Mouse (Mus musculus) macrophage (primary cell): Measurements from ENCODE around the gene Krt222. TPM values are rescaled to one million over a fixed set of nuclear protein-coding genes. Genes with fewer than 3 reads are reported as not detected.

Experiments used
- H3K27ac ChIP-seq: fragments of 350-480 bp; formaldehyde crosslinking; 2 replicates; pipeline ENCODE4 v1.9.0; 2021
- H3K36me3 ChIP-seq: fragments of 350-480 bp; formaldehyde crosslinking; 2 replicates; pipeline ENCODE4 v1.9.0; 2021; ENCODE audit errors: inconsistent target
- H3K4me3 ChIP-seq: fragments of 350-480 bp; formaldehyde crosslinking; 2 replicates; pipeline ENCODE4 v1.9.0; 2021; ENCODE audit errors: inconsistent target
- H3K79me2 ChIP-seq: fragments of 350-480 bp; formaldehyde crosslinking; 2 replicates; pipeline ENCODE4 v1.9.0; 2021; ENCODE audit errors: inconsistent target
- WGBS: methylation state at CpG from one replicate; pipeline ENCODE4 v1.1.7; 2026; ENCODE audit warnings: inconsistent platforms; ENCODE audit not compliant: missing documents; 5-methylcytosine and 5-hydroxymethylcytosine counted together
- polyA plus RNA-seq: library from polyadenylated mRNA; stranded (reverse); fragments of 250-400 nt; gene quantifications from 3 replicates; pipeline ENCODE4 v1.2.4, GENCODE M21; 2018; ENCODE audit warnings: inconsistent platforms
- total RNA-seq, 78 experiments: library from RNA; depleted of rRNA; stranded (reverse); fragments of 250-400 nt; gene quantifications; 1 replicate in 9 of 78; 2 replicates in 24 of 78; 3 replicates in 43 of 78; 4 replicates in 2 of 78; pipeline ENCODE4 v1.2.4; 2018; ENCODE audit warnings: inconsistent platforms in 56 of 78

Gene Krt222
- under 1 TPM in 2 of 26 experiments, not detected in 24; 0.58 to 0.95 TPM for total RNA-seq (2018; cell fraction: chromatin; rRNA removed)
- total RNA-seq (2018; cell fraction: cytosol; rRNA removed) = under 1 TPM in 13 of 26 experiments, not detected in 13; 0.03 to 0.53 (median 0.16) TPM
- total RNA-seq (2018; cell fraction: nucleus; rRNA removed) = 1 to 10 TPM in 1 of 26 experiments, under 1 TPM in 3, not detected in 22; 0.29 to 1.1 (median 0.49) TPM
- polyA plus RNA-seq = not detected in 3 replicates

DNA sequence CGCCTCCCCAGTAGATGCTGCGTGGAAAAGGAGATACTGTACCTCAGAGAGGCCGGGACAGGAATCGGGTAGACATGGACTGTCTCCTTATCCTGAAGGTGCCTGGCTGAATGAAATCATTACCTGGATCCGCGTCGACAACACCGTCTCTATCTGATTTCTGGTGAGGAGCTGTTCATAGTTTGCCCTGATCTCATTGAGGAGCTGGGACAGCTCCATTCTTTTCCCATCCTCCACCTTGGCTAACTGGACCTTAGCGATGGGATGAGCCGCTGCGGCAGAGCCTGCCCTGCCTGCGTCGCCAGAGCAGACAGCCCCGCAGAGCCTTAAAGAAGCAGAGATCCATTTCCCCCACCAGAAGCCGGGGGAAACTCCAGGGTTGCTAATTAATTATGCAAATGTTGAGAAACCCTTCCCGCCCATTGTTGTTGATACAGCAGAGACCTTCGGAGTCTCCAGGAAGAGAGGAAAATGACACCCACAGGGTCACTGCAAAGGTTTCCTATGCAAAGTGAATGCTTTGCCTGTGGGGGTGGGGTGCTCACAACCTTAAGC is at the start of gene Krt222:
TSS of gene Krt222 (minus strand) at position 266 of the 555 bp plus-strand sequence.
- Histone ChIP-seq H3K4me3 (no peak within 1 kb of the TSS), H3K27ac (no peak within 1 kb of the TSS), H3K36me3 (no peaks in the 10 kb centered on the region), H3K79me2 (no peaks in the 10 kb centered on the region)
- 18% methylated on average over 17 of the region's 17 CpGs for WGBS

DNA sequence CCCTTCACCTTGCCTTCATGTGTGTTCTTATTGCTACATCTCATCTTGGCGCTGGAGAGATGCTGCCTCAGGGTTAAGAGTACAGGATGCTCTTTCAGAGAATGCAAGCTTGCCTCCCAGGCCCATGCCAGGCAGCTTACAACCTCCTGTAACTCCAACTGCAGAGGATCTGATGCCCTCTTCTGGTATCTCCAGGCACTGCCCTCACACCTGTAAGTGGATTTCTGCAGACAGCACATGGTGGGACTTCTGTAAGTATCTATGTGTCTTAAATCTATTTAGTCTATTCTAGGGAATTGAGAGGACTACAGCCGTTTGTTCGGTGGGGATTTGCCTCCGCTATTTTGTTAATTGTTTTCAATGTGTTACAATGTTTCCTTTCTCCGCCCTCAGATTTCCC is 49.0 kb upstream of the Krt222 start:
- Histone ChIP-seq H3K79me2 (no peaks in the 10 kb centered on the region), H3K36me3 (no peaks in the 10 kb centered on the region), H3K4me3 (no peak overlapping the region), H3K27ac (no peak overlapping the region)
- 74% methylated on average over 5 of the region's 5 CpGs for WGBS

DNA sequence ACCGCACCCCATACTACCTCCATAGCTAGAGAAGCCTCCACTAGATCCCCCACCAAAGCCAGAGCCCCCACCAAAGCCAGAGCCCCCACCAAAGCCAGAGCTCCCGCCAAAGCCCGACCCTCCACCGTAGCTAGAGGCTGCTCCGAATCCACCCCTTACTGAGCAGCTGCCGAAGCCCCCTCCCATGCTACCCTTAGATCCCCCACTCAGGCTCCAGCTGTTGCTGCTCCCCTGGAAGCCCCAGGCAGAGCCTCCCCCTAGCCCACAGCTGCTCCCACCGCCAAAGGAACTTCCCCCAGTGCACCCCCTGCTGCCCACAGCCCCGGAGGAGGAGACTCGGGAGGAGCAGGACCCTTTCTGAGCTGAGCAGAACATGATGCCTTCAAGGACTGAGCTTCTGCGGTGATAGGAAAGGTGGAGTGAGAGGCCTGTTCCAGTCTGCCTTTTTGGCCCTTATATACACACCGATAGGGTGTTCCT is 41.0 kb upstream of the Krt222 start, which contains the start of gene Krt24:
TSS of gene Krt24 (minus strand) at position 430 of the 480 bp plus-strand sequence.
- Histone ChIP-seq H3K27ac (no peak within 1 kb of the TSS), H3K79me2 (no peaks in the 10 kb centered on the region), H3K4me3 (no peak within 1 kb of the TSS), H3K36me3 (no peaks in the 10 kb centered on the region)
- WGBS = 60% methylated on average over 10 of the region's 11 CpGs

DNA sequence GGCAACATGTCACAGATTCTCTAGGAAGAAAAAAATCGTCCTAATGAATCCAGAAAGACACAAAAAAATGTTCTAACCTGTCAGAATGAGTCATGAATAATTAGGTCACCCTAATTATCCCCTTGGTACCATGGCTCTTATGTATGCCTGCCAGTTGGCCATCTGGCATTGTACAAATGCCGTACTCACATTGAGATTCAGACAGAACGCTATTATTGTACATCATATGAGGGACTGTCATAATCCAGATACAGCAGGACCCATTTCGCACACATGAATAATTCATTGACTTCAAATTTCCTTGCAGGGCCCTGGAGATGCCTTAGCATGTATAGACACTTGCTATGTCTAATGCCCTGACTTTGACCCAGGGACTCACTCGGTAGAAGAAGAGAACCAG is 40.1 kb upstream of the Krt222 start:
- WGBS = 89% methylated on average over 5 of the region's 5 CpGs
- no peak overlapping the region for H3K27ac ChIP-seq
- H3K79me2 ChIP-seq = no peaks in the 10 kb centered on the region
- no peaks in the 10 kb centered on the region for H3K36me3 ChIP-seq
- H3K4me3 ChIP-seq = no peak overlapping the region

DNA sequence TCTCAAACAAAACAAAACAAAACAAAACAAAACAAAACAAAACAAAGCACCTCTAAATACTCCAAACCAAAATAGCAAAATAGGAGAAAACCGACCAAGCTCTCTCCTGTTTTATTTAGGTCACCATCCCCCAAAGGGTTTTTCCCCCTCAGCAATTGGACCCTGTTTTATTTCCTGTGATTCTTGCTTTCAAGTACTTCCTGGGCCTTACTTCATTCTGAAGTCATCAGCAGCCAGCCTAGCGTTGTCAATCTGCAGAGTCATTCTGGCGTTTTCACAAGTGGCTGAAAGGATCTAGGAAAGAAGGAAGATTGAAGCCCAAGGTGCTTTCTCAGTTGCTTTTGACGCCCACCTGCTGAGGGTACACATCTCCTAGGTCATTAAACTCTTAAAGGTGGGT is 39.4 kb upstream of the Krt222 start:
- no peak overlapping the region for H3K4me3 ChIP-seq
- 25% methylated on average over 4 of the region's 4 CpGs for WGBS
- H3K79me2 ChIP-seq = no peaks in the 10 kb centered on the region
- no peak overlapping the region for H3K27ac ChIP-seq
- no peaks in the 10 kb centered on the region for H3K36me3 ChIP-seq

DNA sequence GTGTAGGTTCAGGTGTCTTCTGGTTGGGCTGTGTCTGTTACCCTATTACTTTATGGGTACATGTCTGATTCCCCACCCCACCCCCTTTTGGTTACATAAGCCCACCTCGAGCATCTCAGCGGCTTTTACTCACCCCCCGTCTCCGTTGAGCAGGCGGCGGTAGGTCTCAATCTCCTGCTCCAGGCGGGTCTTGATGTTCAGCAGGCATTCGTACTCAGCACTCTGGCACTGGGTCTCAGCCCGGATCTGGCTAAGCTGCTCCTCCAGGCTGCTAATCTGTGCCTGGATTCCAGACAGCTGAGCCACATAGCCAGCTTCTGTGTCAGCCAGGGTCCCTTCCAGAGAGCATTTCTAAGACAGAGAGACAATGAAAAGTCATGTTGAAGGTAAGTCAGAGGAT is 37.2 kb upstream of the Krt222 start:
- Histone ChIP-seq H3K79me2 (no peaks in the 10 kb centered on the region), H3K27ac (no peak overlapping the region), H3K36me3 (no peaks in the 10 kb centered on the region), H3K4me3 (no peak overlapping the region)
- WGBS = 94% methylated on average over 9 of the region's 9 CpGs

DNA sequence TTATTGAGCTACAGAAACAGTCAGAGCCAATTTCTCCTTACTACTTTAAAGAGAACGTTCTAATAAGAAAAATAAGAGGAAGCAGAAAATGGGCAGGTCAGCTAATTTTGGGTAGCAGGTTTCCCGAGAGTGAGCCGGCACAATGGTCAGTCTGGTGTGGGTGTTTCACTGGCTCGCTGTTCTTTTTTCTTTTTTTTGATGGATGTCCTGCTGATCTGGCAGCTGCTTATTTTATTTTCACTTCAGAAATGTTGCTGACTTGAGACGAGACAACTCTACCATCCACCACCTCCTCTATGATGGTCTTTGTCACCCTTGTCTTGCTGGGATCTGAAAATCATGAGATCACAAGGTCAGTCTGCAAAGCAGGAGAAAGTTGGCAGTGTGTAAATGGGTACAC is 36.1 kb upstream of the Krt222 start:
- 30% methylated on average over 5 of the region's 5 CpGs for WGBS
- H3K79me2 ChIP-seq = no peaks in the 10 kb centered on the region
- no peak overlapping the region for H3K27ac ChIP-seq
- no peak overlapping the region for H3K4me3 ChIP-seq
- H3K36me3 ChIP-seq = no peaks in the 10 kb centered on the region

DNA sequence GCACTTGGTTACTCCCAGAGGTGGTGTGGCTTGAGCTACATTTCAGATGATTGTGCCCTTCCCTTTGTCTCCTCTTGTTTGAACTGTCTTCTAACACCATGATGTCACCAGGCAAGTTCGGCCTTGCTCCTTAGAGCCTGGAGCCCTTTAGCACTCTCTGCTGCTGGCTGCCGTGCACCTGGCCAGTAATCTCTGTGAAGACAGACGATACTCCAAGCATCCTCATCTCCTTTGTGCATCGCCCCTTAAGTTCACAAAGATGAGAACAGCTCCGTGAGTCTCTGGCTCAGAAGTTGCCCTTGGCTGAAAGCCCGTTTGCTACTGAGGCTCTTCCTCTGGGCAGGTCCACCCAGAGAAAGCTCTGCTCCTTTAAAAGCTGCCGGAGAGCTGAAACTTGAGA is 32.9 kb upstream of the Krt222 start:
- no peak overlapping the region for H3K27ac ChIP-seq
- WGBS = 78% methylated on average over 7 of the region's 7 CpGs
- no peaks in the 10 kb centered on the region for H3K36me3 ChIP-seq
- no peaks in the 10 kb centered on the region for H3K79me2 ChIP-seq
- H3K4me3 ChIP-seq = no peak overlapping the region

DNA sequence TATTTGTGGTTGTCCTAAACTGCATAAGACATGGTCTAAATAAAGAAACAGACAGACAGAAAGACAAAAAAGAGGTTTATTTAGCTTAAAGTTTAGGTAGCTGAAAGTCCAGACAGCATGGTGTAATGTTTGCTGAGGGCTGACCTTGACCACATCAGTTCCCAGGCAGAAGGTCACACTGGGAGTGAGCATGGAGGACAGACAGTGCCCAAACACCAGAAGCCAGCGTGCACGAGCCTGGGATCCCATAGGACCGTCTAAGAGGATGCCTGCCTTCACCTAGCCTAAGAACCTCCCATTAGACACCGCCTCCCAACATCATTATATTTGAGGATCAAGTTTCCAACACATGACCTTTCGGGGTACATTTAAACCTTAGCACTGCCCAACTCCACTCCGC is 31.7 kb upstream of the Krt222 start:
- Histone ChIP-seq H3K36me3 (no peaks in the 10 kb centered on the region), H3K27ac (no peak overlapping the region)
- 83% methylated on average over 6 of the region's 6 CpGs for WGBS

DNA sequence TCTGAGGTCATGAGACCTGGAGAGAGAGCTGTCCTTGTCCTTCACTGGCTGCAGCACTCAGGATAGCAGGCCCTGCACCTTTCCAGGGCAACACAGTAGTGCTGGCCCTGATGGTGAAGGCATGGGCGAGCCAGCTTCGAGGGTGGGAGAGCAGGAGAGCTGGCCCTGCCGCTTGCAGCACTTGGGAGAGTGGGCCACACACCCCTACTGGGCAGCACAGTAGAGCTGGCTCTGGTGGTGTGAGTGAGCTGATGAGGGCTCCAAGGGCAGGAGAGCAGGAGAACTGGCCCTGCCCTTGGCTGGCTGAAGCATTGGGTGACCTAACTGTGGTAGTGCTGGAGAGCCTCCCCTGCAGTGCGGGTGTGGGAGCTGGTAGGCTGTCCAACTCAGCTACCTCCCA is 28.8 kb upstream of the Krt222 start:
- H3K4me3 ChIP-seq = no peak overlapping the region
- 94% methylated on average over 4 of the region's 4 CpGs for WGBS
- no peak overlapping the region for H3K27ac ChIP-seq
- no peaks in the 10 kb centered on the region for H3K36me3 ChIP-seq
- H3K79me2 ChIP-seq = no peaks in the 10 kb centered on the region

More for the DNA sequence above, 31.7 kb upstream of the Krt222 start:
- Histone ChIP-seq H3K79me2 (no peaks in the 10 kb centered on the region), H3K4me3 (no peak overlapping the region)

DNA sequence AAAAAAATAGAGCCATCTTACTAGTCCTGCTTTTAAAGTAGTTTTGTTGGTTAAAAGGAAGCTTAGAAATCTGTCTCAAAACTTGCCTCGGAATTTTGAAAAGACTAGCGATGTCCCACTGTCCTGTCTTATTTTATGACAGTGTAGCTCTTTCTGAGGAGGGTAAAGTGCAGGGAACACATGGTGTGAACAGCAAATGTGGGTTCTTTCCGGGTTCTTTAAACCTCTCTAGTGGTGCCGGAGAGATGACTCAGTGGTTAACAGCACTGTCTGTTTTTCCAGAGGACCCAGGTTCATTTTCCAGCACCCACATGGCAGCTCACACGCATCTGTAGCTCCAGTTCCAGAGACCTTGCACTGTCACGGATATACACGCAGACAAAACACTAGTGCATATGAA is 25.3 kb upstream of the Krt222 start:
- Histone ChIP-seq H3K36me3 (no peaks in the 10 kb centered on the region), H3K27ac (no peak overlapping the region), H3K4me3 (no peak overlapping the region), H3K79me2 (no peaks in the 10 kb centered on the region)
- WGBS = 92% methylated on average over 7 of the region's 7 CpGs

DNA sequence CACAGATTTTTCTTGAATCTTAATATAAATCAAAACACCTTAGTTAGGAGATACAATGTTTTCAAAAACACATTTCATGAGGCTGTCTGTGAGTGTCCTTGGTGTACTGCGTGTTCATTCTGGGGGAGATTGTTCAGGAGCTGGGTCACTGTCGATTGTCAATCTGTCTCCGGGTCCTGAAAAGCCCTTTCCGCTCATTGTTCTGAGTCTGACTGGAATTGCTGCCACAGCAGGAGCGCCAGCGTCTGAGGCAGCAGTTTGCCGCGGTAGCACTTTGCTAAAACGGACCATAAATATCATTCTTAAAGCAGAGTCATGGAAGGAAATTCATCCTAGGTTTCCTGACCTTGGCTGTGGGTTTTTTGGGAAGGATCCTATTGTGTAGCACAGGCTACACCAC is 21.9 kb upstream of the Krt222 start:
- H3K36me3 ChIP-seq = no peaks in the 10 kb centered on the region
- no peak overlapping the region for H3K4me3 ChIP-seq
- H3K79me2 ChIP-seq = no peaks in the 10 kb centered on the region
- no peak overlapping the region for H3K27ac ChIP-seq
- WGBS = 27% methylated on average over 9 of the region's 9 CpGs

DNA sequence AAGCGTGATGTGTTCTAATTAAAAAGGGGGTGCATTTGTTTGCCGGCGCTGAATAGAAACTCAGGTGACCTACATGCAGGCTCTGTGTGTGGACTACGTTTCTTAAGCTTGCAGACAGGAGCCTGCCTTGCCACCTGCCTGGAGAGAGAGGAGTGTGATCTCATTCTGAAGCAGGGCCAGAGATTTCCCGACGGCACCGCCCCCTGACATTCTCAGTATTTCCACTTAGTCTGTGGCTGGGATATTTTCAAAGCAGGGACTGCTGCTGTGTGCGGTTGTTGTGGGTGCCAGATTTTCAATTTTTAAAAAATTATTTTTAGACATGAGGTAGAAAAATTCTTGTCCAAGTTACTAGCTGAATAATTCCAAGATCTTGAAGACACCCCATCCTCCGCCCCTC is 21.3 kb upstream of the Krt222 start:
- WGBS = 74% methylated on average over 9 of the region's 9 CpGs
- Histone ChIP-seq H3K27ac (no peak overlapping the region), H3K79me2 (no peaks in the 10 kb centered on the region), H3K4me3 (no peak overlapping the region), H3K36me3 (no peaks in the 10 kb centered on the region)

DNA sequence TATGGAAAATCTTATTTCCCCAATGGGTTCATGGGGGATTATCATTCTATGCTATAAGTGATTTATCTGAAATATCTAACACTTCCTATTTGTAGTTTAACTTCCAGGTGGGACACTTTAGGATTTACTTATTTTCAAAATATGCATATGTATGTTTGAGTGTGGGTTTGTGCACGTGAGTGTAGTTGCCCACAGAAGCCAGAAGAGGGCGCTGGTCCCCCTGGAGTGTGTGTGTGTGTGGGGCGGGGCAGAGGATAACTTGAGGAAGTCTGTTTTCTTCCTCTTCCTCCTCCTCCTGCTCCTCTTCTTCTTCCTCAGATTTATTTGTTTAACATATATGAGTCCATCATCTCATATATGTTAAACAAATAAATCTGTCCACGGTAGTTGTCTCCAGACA is 12.3 kb upstream of the Krt222 start:
- H3K4me3 ChIP-seq = no peak overlapping the region
- H3K27ac ChIP-seq = no peak overlapping the region
- no peaks in the 10 kb centered on the region for H3K36me3 ChIP-seq
- H3K79me2 ChIP-seq = no peaks in the 10 kb centered on the region
- WGBS = 92% methylated on average over 4 of the region's 4 CpGs

DNA sequence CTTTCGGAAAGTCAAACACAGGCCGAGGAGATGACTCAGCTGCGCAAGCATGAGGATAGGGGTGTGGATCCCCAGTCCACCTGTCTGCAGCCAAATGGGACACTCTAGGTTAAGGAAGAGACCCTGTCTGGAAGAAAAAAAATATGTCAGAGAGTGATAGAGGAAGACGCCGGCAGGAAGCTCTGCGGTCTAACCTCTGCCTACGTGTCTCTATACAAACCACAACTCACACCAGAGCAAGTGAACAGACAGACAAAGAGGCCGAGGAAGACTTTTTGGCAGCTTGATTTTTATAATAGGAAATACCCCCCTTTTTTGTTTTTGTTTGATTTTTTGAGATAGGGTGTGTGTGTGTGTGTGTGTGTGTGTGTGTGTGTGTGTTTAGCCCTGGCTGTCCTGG is 11.4 kb upstream of the Krt222 start:
- H3K4me3 ChIP-seq = no peak overlapping the region
- WGBS = 77% methylated on average over 8 of the region's 8 CpGs
- H3K79me2 ChIP-seq = no peaks in the 10 kb centered on the region

DNA sequence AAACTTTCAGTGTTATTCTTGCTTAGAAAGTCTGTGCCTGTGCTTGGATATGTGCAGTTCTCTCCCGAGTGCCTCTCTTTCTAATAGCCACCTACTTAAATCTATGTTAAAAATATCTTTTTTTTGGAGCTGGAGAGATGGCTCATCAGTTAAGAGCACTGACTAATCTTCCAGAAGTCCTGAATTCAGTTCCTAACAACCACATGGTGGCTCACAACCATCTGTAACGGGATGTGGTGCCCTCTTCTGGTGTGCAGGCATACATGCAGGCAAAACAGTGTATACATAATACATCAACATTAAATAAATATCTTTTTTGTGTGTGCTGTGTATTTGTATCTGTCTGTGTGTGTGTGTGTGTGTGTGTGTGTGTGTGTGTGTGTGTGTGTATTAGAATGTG is 10.0 kb upstream of the Krt222 start:
- 80% methylated on average over 2 of the region's 2 CpGs for WGBS
- no peaks in the 10 kb centered on the region for H3K79me2 ChIP-seq
- H3K27ac ChIP-seq = no peak overlapping the region
- no peaks in the 10 kb centered on the region for H3K36me3 ChIP-seq
- no peak overlapping the region for H3K4me3 ChIP-seq

More for the DNA sequence above, 11.4 kb upstream of the Krt222 start:
- Histone ChIP-seq H3K36me3 (no peaks in the 10 kb centered on the region), H3K27ac (no peak overlapping the region)
